In the genomic region with DNA sequence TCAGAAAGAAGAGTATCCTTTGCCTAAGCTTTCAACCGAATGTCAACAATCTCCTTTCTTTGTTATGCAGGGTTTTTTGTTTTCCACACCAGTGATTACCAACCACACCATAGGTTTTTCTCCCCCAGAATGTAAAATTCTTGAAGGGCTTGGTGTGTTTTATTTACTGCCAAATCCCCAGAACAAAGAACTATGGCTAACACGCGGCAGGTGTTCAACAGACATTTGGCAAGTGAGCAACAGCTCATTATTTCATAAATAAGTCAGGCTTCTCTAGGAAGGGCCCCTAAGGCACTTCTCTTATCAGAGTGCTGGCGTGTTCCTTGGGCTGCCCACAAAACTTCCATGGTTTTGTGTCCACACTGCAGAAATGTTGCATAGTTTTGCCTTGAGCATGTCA, we compare ENCODE assay signal across 19 mouse cellular contexts. TPM values are rescaled to one million over a fixed set of nuclear protein-coding genes. Genes with fewer than 3 reads are reported as not detected.
DNase-seq lines count a peak whose midpoint lies in the region; ATAC-seq lines count a peak whose summit lies in the region.
"Had no signal": no experiment of that assay in that cellular context is flagged by ENCODE, and none has a peak within 500 bp of the region (broad histone marks: within the 10 kb centered on the region; RNA-seq: fewer than 3 reads in every experiment).

No protein-coding gene starts in this region.

- no peaks in the 10 kb centered on the region for H3K36me3 ChIP-seq in forebrain, embryonic 15.5 days
- no peaks in the 10 kb centered on the region for H3K36me3 ChIP-seq in forebrain, embryonic 10.5 days (replicated peaks)
- H3K36me3 ChIP-seq in midbrain, embryonic 14.5 days (ENCODE audit: control insufficient read depth, insufficient read depth, low read length): no peaks in the 10 kb centered on the region
- H3K36me3 ChIP-seq in midbrain, embryonic 13.5 days: no peaks in the 10 kb centered on the region
- H3K36me3 ChIP-seq: embryonic facial prominence, embryonic 12.5 days; heart, embryonic 15.5 days; hindbrain, embryonic 13.5 days had no signal

- no peak for DNase-seq in forebrain, embryonic 10.5 days (ENCODE audit: extremely low spot score, low spot score)
- DNase-seq in midbrain, embryonic 14.5 days: peak; percentile 42
- peak; percentile 15 for DNase-seq in R1 (ENCODE audit: low read depth, low spot score)
- DNase-seq in embryo, embryonic 11 days: no peak
- DNase-seq: adrenal gland, postnatal 10 days; cerebellum, adult 11-12 months; cerebellum, adult 9-11 months; gastrocnemius, postnatal 14 days; heart, adult 2 months; heart, postnatal 14 days; kidney, adult 2 months had no signal

- no peaks in the 10 kb centered on the region for H3K27me3 ChIP-seq in forebrain, embryonic 15.5 days
- H3K27me3 ChIP-seq in forebrain, embryonic 10.5 days (ENCODE audit: poor library complexity, severe bottlenecking): no peaks in the 10 kb centered on the region
- H3K27me3 ChIP-seq in midbrain, embryonic 14.5 days (ENCODE audit: control insufficient read depth, insufficient read depth, low read length): no peaks in the 10 kb centered on the region
- no peaks in the 10 kb centered on the region for H3K27me3 ChIP-seq in midbrain, embryonic 13.5 days
- H3K27me3 ChIP-seq: embryonic facial prominence, embryonic 12.5 days; heart, embryonic 15.5 days; hindbrain, embryonic 13.5 days had no signal

- no peak overlapping the region for H3K9ac ChIP-seq in forebrain, embryonic 15.5 days (replicated peaks)
- no peak overlapping the region for H3K9ac ChIP-seq in midbrain, embryonic 14.5 days (replicated peaks; ENCODE audit: low read length)
- H3K9ac ChIP-seq in midbrain, embryonic 13.5 days (replicated peaks): no peak overlapping the region
- H3K9ac ChIP-seq: embryonic facial prominence, embryonic 12.5 days; heart, embryonic 15.5 days; hindbrain, embryonic 13.5 days had no signal

- ATAC-seq in forebrain, embryonic 15.5 days (replicated peaks): no peak
- ATAC-seq in midbrain, embryonic 14.5 days (ENCODE audit: low FRiP score, low TSS enrichment): no peak
- ATAC-seq in midbrain, embryonic 13.5 days: no peak
- ATAC-seq: intestine, embryonic 16.5 days had no signal

- H3K27ac ChIP-seq in forebrain, embryonic 15.5 days (replicated peaks): 0 out of 2 replicates have a peak overlapping the region, but pooled peaks have one; percentile 31
- no peak overlapping the region for H3K27ac ChIP-seq in forebrain, embryonic 10.5 days
- no peak overlapping the region for H3K27ac ChIP-seq in midbrain, embryonic 14.5 days (replicated peaks; ENCODE audit: low read depth, low read length)
- no peak overlapping the region for H3K27ac ChIP-seq in midbrain, embryonic 13.5 days
- H3K27ac ChIP-seq: embryonic facial prominence, embryonic 12.5 days; heart, adult 2 months; heart, embryonic 15.5 days; hindbrain, embryonic 13.5 days had no signal

- H3K9me3 ChIP-seq in forebrain, embryonic 15.5 days: no peaks in the 10 kb centered on the region
- H3K9me3 ChIP-seq in forebrain, embryonic 10.5 days: no peaks in the 10 kb centered on the region
- no peaks in the 10 kb centered on the region for H3K9me3 ChIP-seq in midbrain, embryonic 14.5 days (ENCODE audit: control insufficient read depth, low read length)
- no peaks in the 10 kb centered on the region for H3K9me3 ChIP-seq in midbrain, embryonic 13.5 days
- H3K9me3 ChIP-seq: embryonic facial prominence, embryonic 12.5 days; heart, embryonic 15.5 days; hindbrain, embryonic 13.5 days had no signal

- no peak overlapping the region for H3K4me2 ChIP-seq in forebrain, embryonic 15.5 days (replicated peaks)
- no peak overlapping the region for H3K4me2 ChIP-seq in midbrain, embryonic 14.5 days (ENCODE audit: low read length)
- no peak overlapping the region for H3K4me2 ChIP-seq in midbrain, embryonic 13.5 days (replicated peaks)
- H3K4me2 ChIP-seq: embryonic facial prominence, embryonic 12.5 days; heart, embryonic 11.5 days; heart, embryonic 15.5 days; hindbrain, embryonic 13.5 days had no signal

- H3K4me3 ChIP-seq in forebrain, embryonic 15.5 days: no peak overlapping the region
- H3K4me3 ChIP-seq in forebrain, embryonic 10.5 days: no peak overlapping the region
- no peak overlapping the region for H3K4me3 ChIP-seq in midbrain, embryonic 14.5 days (replicated peaks; ENCODE audit: low read depth, low read length)
- H3K4me3 ChIP-seq in midbrain, embryonic 13.5 days (replicated peaks): no peak overlapping the region
- H3K4me3 ChIP-seq: embryonic facial prominence, embryonic 12.5 days; heart, adult 2 months; heart, embryonic 15.5 days; hindbrain, embryonic 13.5 days had no signal

- 19% methylated on average over 4 of the region's 4 CpGs for WGBS in forebrain, embryonic 15.5 days
- WGBS in forebrain, embryonic 10.5 days: 56% methylated on average over 4 of the region's 4 CpGs
- 28% methylated on average over 4 of the region's 4 CpGs for WGBS in midbrain, embryonic 14.5 days
- 29% methylated on average over 4 of the region's 4 CpGs for WGBS in midbrain, embryonic 13.5 days

- H3K4me1 ChIP-seq in forebrain, embryonic 15.5 days: peaks cover 7% of the 10 kb centered on the region; the same call in 1 of the 2 replicates
- peaks cover 7% of the 10 kb centered on the region for H3K4me1 ChIP-seq in forebrain, embryonic 10.5 days
- no peaks in the 10 kb centered on the region for H3K4me1 ChIP-seq in midbrain, embryonic 14.5 days (ENCODE audit: control insufficient read depth, insufficient read depth, low read length)
- no peaks in the 10 kb centered on the region for H3K4me1 ChIP-seq in midbrain, embryonic 13.5 days (replicated peaks)
- H3K4me1 ChIP-seq: embryonic facial prominence, embryonic 12.5 days; heart, embryonic 15.5 days; hindbrain, embryonic 13.5 days had no signal

RNA-seq across cellular contexts. Expression of a gene that starts 23.5 kb away (rescaled TPM):
- 1.1 and 1.3 TPM in 2 replicates for polyA plus RNA-seq in forebrain, embryonic 15.5 days (2015; fragmentation: Nextera tagmentation; extraction: Ambion mirVana)
- 0.14 and 0.16 TPM in 2 replicates for polyA plus RNA-seq in forebrain, embryonic 10.5 days (2016; fragmentation: Nextera tagmentation; extraction: Ambion mirVana)
- 1.3 and 2.7 TPM in 2 replicates for polyA plus RNA-seq in midbrain, embryonic 14.5 days (2014; fragmentation: Nextera tagmentation; extraction: Ambion mirVana)
- polyA plus RNA-seq in midbrain, embryonic 13.5 days (2015; fragmentation: Nextera tagmentation; extraction: Ambion mirVana): 0.54 and 0.81 TPM in 2 replicates
- polyA plus RNA-seq: gonadal fat pad, adult 2 months; kidney, adult 2 months had no signal

Comparison
In these comparisons a context has a peak if more than half of its experiments do, and no peak if none do; other contexts are left out.
1. DNase-seq: peak in midbrain, embryonic 14.5 days (single experiment) and R1 (single experiment); none in forebrain, embryonic 10.5 days (single experiment) and embryo, embryonic 11 days (single experiment).